Mouse (Mus musculus) Muller cell, postnatal 12 days (primary cell): ENCODE data around the gene Zkscan7.
"Not testable (repeated sequence)": the region's sequence is repeated elsewhere in the genome, so short reads cannot be mapped to it uniquely, and the experiment has no call there.

ENCODE experiments used
- DNase-seq: peaks from one replicate; pipeline ENCODE4 v3.0.0-alpha.2; 2015; ENCODE audit errors: inconsistent ontology term

The Zkscan7 gene

GRCm38 (mm10) chr9:122885385-122885784 is at the start of gene Zkscan7:
TSS of gene Zkscan7 (plus strand) at chr9:122885685.
- DNase-seq = no peak

GRCm38 (mm10) chr9:122836126-122836525 is 49.4 kb upstream of the Zkscan7 start:
- peak; percentile 38 for DNase-seq

GRCm38 (mm10) chr9:122836790-122837189 is 48.7 kb upstream of the Zkscan7 start:
- peak; percentile 75 for DNase-seq

- DNase-seq = no peak
These were observed 48.3 kb upstream of the Zkscan7 start for GRCm38 (mm10) chr9:122837216-122837615.

- DNase-seq = peak; percentile 24
These were observed 47.8 kb upstream of the Zkscan7 start for GRCm38 (mm10) chr9:122837680-122838079.

- DNase-seq = no peak
These were observed 41.7 kb upstream of the Zkscan7 start, which contains the start of gene Gm35549 for GRCm38 (mm10) chr9:122843760-122844159. TSS of gene Gm35549 (minus strand) at chr9:122844035.

- no peak for DNase-seq
These were observed 39.9 kb upstream of the Zkscan7 start for GRCm38 (mm10) chr9:122845621-122846020.

- DNase-seq = no peak
These were observed 39.3 kb upstream of the Zkscan7 start for GRCm38 (mm10) chr9:122846156-122846555.

- not testable (repeated sequence) for DNase-seq
These were observed 37.6 kb upstream of the Zkscan7 start for GRCm38 (mm10) chr9:122847811-122848311.

GRCm38 (mm10) chr9:122854526-122854925 is 31.0 kb upstream of the Zkscan7 start:
- no peak for DNase-seq

GRCm38 (mm10) chr9:122855141-122855540 is 30.3 kb upstream of the Zkscan7 start:
- not testable (repeated sequence) for DNase-seq

- no peak for DNase-seq
These were observed 29.9 kb upstream of the Zkscan7 start for GRCm38 (mm10) chr9:122855617-122856016.

GRCm38 (mm10) chr9:122856716-122857115 is 28.8 kb upstream of the Zkscan7 start:
- DNase-seq = no peak

GRCm38 (mm10) chr9:122860752-122861151 is 24.7 kb upstream of the Zkscan7 start:
- DNase-seq = no peak

- DNase-seq = no peak
These were observed 21.8 kb upstream of the Zkscan7 start for GRCm38 (mm10) chr9:122863731-122864130.

- DNase-seq = no peak
These were observed 20.6 kb upstream of the Zkscan7 start for GRCm38 (mm10) chr9:122864848-122865247.

GRCm38 (mm10) chr9:122865697-122866166 is 19.8 kb upstream of the Zkscan7 start, which contains the start of gene Zfp445:
TSS of gene Zfp445 (minus strand) at chr9:122866006.
- peak; percentile 93 for DNase-seq

- DNase-seq = no peak
These were observed 19.3 kb upstream of the Zkscan7 start for GRCm38 (mm10) chr9:122866192-122866591.

- DNase-seq = no peak
These were observed 12.9 kb upstream of the Zkscan7 start for GRCm38 (mm10) chr9:122872595-122872994.

- peak; percentile 22 for DNase-seq
These were observed 10.8 kb upstream of the Zkscan7 start for GRCm38 (mm10) chr9:122874653-122875052.

- DNase-seq = peak; percentile 19
These were observed 10.3 kb upstream of the Zkscan7 start for GRCm38 (mm10) chr9:122875145-122875544.

GRCm38 (mm10) chr9:122886372-122887179 is 1.1 kb downstream of the Zkscan7 start:
- DNase-seq = peak; percentile 64

GRCm38 (mm10) chr9:122901047-122901446 is 15.6 kb downstream of the Zkscan7 start:
- DNase-seq = no peak
